Mouse (Mus musculus): ENCODE measurements around the gene Arl6ip4. TPM values are rescaled to one million over a fixed set of nuclear protein-coding genes. Genes with fewer than 3 reads are reported as not detected.
A peak's percentile ranks its signal among the peaks of the same experiment; 100 is the strongest.

The Arl6ip4 gene
- polyA plus RNA-seq, 1 experiment from 2014 or later: 75.5 TPM

- WGBS: 86% methylated on average over 13 of the region's 13 CpGs
- no peak overlapping the region for H3K4me2 ChIP-seq (replicated peaks; ENCODE audit: low read depth)
- H3K4me1 ChIP-seq (replicated peaks; ENCODE audit: control insufficient read depth, insufficient read depth, low read length): peaks cover 4% of the 10 kb centered on the region; the same call in 1 of the 2 replicates
- no peak for TF ChIP-seq CTCF (IDR thresholded peaks at IDR 0.05; ENCODE audit: low read depth)
- no peaks in the 10 kb centered on the region for H3K9me3 ChIP-seq (ENCODE audit: control insufficient read depth)
- no peaks in the 10 kb centered on the region for H3K27me3 ChIP-seq (replicated peaks; ENCODE audit: control insufficient read depth, insufficient read depth, low read length)
- no peaks in the 10 kb centered on the region for H3K36me3 ChIP-seq (ENCODE audit: control insufficient read depth, insufficient read depth)
- no peak overlapping the region for H3K4me3 ChIP-seq (ENCODE audit: low read depth, low read length)
- H3K27ac ChIP-seq (ENCODE audit: low read depth, low read length): peak overlapping the region; percentile 63; the same call in 1 of the 2 replicates
- no peak overlapping the region for H3K9ac ChIP-seq (ENCODE audit: low read depth, low read length)
- no peak for ATAC-seq
Observed at GRCm38 (mm10) chr5:124077241-124077640, 38.6 kb upstream of the Arl6ip4 start.

GRCm38 (mm10) chr5:124077856-124078460, 37.9 kb upstream of the Arl6ip4 start:
- TF ChIP-seq CTCF (IDR thresholded peaks at IDR 0.05; ENCODE audit: low read depth): no peak
- Histone ChIP-seq H3K27me3 (replicated peaks; ENCODE audit: control insufficient read depth, insufficient read depth, low read length) (no peaks in the 10 kb centered on the region), H3K27ac (ENCODE audit: low read depth, low read length) (no peak overlapping the region), H3K4me3 (ENCODE audit: low read depth, low read length) (no peak overlapping the region), H3K9ac (ENCODE audit: low read depth, low read length) (no peak overlapping the region), H3K9me3 (ENCODE audit: control insufficient read depth) (no peaks in the 10 kb centered on the region), H3K4me2 (replicated peaks; ENCODE audit: low read depth) (no peak overlapping the region), H3K36me3 (ENCODE audit: control insufficient read depth, insufficient read depth) (no peaks in the 10 kb centered on the region), H3K4me1 (replicated peaks; ENCODE audit: control insufficient read depth, insufficient read depth, low read length) (peaks cover 4% of the 10 kb centered on the region; the same call in 1 of the 2 replicates)
- WGBS: 69% methylated on average over 6 of the region's 6 CpGs
- no peak for ATAC-seq

- 65% methylated on average over 9 of the region's 9 CpGs for WGBS
- ATAC-seq: no peak
- peaks cover 4% of the 10 kb centered on the region; the same call in 1 of the 2 replicates for H3K4me1 ChIP-seq (replicated peaks; ENCODE audit: control insufficient read depth, insufficient read depth, low read length)
Observed at GRCm38 (mm10) chr5:124078794-124079416, 37.0 kb upstream of the Arl6ip4 start.

GRCm38 (mm10) chr5:124079880-124080279, 36.0 kb upstream of the Arl6ip4 start:
- Histone ChIP-seq H3K9ac (ENCODE audit: low read depth, low read length) (no peak overlapping the region), H3K4me3 (ENCODE audit: low read depth, low read length) (no peak overlapping the region), H3K27ac (ENCODE audit: low read depth, low read length) (no peak overlapping the region), H3K4me2 (replicated peaks; ENCODE audit: low read depth) (no peak overlapping the region), H3K4me1 (replicated peaks; ENCODE audit: control insufficient read depth, insufficient read depth, low read length) (peaks cover 4% of the 10 kb centered on the region; the same call in 1 of the 2 replicates), H3K27me3 (replicated peaks; ENCODE audit: control insufficient read depth, insufficient read depth, low read length) (no peaks in the 10 kb centered on the region), H3K9me3 (ENCODE audit: control insufficient read depth) (no peaks in the 10 kb centered on the region), H3K36me3 (ENCODE audit: control insufficient read depth, insufficient read depth) (no peaks in the 10 kb centered on the region)
- WGBS: 91% methylated on average over 17 of the region's 17 CpGs
- ATAC-seq: no peak
- TF ChIP-seq CTCF (IDR thresholded peaks at IDR 0.05; ENCODE audit: low read depth): no peak

More at GRCm38 (mm10) chr5:124078794-124079416, 37.0 kb upstream of the Arl6ip4 start:
- no peak for TF ChIP-seq CTCF (IDR thresholded peaks at IDR 0.05; ENCODE audit: low read depth)
- Histone ChIP-seq H3K27ac (ENCODE audit: low read depth, low read length) (no peak overlapping the region), H3K27me3 (replicated peaks; ENCODE audit: control insufficient read depth, insufficient read depth, low read length) (no peaks in the 10 kb centered on the region), H3K4me3 (ENCODE audit: low read depth, low read length) (no peak overlapping the region), H3K9me3 (ENCODE audit: control insufficient read depth) (no peaks in the 10 kb centered on the region), H3K9ac (ENCODE audit: low read depth, low read length) (no peak overlapping the region), H3K36me3 (ENCODE audit: control insufficient read depth, insufficient read depth) (no peaks in the 10 kb centered on the region), H3K4me2 (replicated peaks; ENCODE audit: low read depth) (no peak overlapping the region)

GRCm38 (mm10) chr5:124082447-124082846, 33.4 kb upstream of the Arl6ip4 start:
- Histone ChIP-seq H3K4me1 (replicated peaks; ENCODE audit: control insufficient read depth, insufficient read depth, low read length) (no peaks in the 10 kb centered on the region), H3K27me3 (replicated peaks; ENCODE audit: control insufficient read depth, insufficient read depth, low read length) (no peaks in the 10 kb centered on the region), H3K9ac (ENCODE audit: low read depth, low read length) (no peak overlapping the region), H3K27ac (ENCODE audit: low read depth, low read length) (no peak overlapping the region), H3K9me3 (ENCODE audit: control insufficient read depth) (no peaks in the 10 kb centered on the region), H3K4me3 (ENCODE audit: low read depth, low read length) (no peak overlapping the region), H3K36me3 (ENCODE audit: control insufficient read depth, insufficient read depth) (no peaks in the 10 kb centered on the region), H3K4me2 (replicated peaks; ENCODE audit: low read depth) (no peak overlapping the region)
- peak; percentile 48 for TF ChIP-seq CTCF (IDR thresholded peaks at IDR 0.05; ENCODE audit: low read depth)
- no peak for ATAC-seq
- WGBS: 75% methylated on average over 10 of the region's 10 CpGs

- ATAC-seq: no peak
- Histone ChIP-seq H3K4me2 (replicated peaks; ENCODE audit: low read depth) (no peak overlapping the region), H3K27me3 (replicated peaks; ENCODE audit: control insufficient read depth, insufficient read depth, low read length) (no peaks in the 10 kb centered on the region), H3K9me3 (ENCODE audit: control insufficient read depth) (no peaks in the 10 kb centered on the region), H3K4me1 (replicated peaks; ENCODE audit: control insufficient read depth, insufficient read depth, low read length) (no peaks in the 10 kb centered on the region), H3K4me3 (ENCODE audit: low read depth, low read length) (no peak overlapping the region), H3K27ac (ENCODE audit: low read depth, low read length) (no peak overlapping the region), H3K9ac (ENCODE audit: low read depth, low read length) (no peak overlapping the region; the same call in 1 of the 2 replicates), H3K36me3 (ENCODE audit: control insufficient read depth, insufficient read depth) (no peaks in the 10 kb centered on the region)
- TF ChIP-seq CTCF (IDR thresholded peaks at IDR 0.05; ENCODE audit: low read depth): 0 out of 2 replicates have a peak, but pooled peaks have one; percentile 4
- WGBS: 90% methylated on average over 17 of the region's 17 CpGs
Observed at GRCm38 (mm10) chr5:124082941-124083688, 32.8 kb upstream of the Arl6ip4 start.

Data from intestine, postnatal 0 days (tissue).